Mouse (Mus musculus) forebrain, postnatal 0 days (tissue): Measurements from ENCODE around the gene Slc19a2. TPM values are rescaled to one million over a fixed set of nuclear protein-coding genes. Genes with fewer than 3 reads are reported as not detected.
"Not testable (repeated sequence)": the region's sequence is repeated elsewhere in the genome, so short reads cannot be mapped to it uniquely, and the experiment has no call there.

Source experiments
- ATAC-seq: fragments of 200-750 bp; cut with Nextera tagmentation; 2 replicates; pipeline ENCODE4 v1.8.0; 2017; ENCODE audit warnings: mild to moderate bottlenecking, moderate library complexity
- DNase-seq: peaks from one replicate; pipeline ENCODE4 v3.0.0-alpha.2; 2015
- H3K27ac ChIP-seq: fragments of 300-500 bp; sonication (generic); 2 replicates; pipeline ENCODE4 v1.5.1; 2014; ENCODE audit warnings: low read depth, mild to moderate bottlenecking, antibody characterized with exemption, low read length, moderate library complexity, mixed read lengths
- H3K27me3 ChIP-seq: fragments of 300-500 bp; sonication (generic); 2 replicates; pipeline ENCODE4 v1.6.1; 2014; ENCODE audit warnings: mild to moderate bottlenecking, low read length, mixed read lengths; ENCODE audit not compliant: insufficient read depth
- H3K36me3 ChIP-seq: fragments of 300-500 bp; sonication (generic); 2 replicates; pipeline ENCODE4 v1.6.1; 2014; ENCODE audit warnings: mild to moderate bottlenecking, moderate library complexity; ENCODE audit not compliant: insufficient read depth
- H3K4me1 ChIP-seq: fragments of 300-500 bp; sonication (generic); 2 replicates; pipeline ENCODE4 v1.6.1; 2014; ENCODE audit warnings: antibody characterized with exemption; ENCODE audit not compliant: insufficient read depth
- H3K4me2 ChIP-seq: fragments of 300-500 bp; sonication (generic); 2 replicates; pipeline ENCODE4 v1.6.1; 2014; ENCODE audit warnings: low read depth, mild to moderate bottlenecking, moderate library complexity
- H3K4me3 ChIP-seq: fragments of 300-500 bp; sonication (generic); 2 replicates; pipeline ENCODE4 v1.5.1; 2014; ENCODE audit warnings: low read depth, low read length, mixed read lengths
- H3K9ac ChIP-seq: fragments of 300-500 bp; sonication (generic); 2 replicates; pipeline ENCODE4 v1.6.1; 2014; ENCODE audit warnings: mild to moderate bottlenecking
- H3K9me3 ChIP-seq: fragments of 300-500 bp; sonication (generic); 2 replicates; pipeline ENCODE4 v1.6.1; 2016; ENCODE audit warnings: low read length
- CTCF ChIP-seq: sonication (generic); IDR thresholded peaks from 2 replicates; pipeline ENCODE4 v1.5.1; 2016; ENCODE audit warnings: antibody characterized with exemption, control low read depth, low read depth
- WGBS: fragments of 180-500 bp; shearing (Covaris S2); extraction: QIAGEN DNeasy Blood & Tissue Kit; methylation state at CpG from one replicate; pipeline ENCODE4 v1.1.7; 2014; 5-methylcytosine and 5-hydroxymethylcytosine counted together
- polyA plus RNA-seq: library from polyadenylated mRNA; unstranded; fragments of >200 nt; fragmentation: Nextera tagmentation; extraction: Ambion mirVana; gene quantifications from 2 replicates; pipeline ENCODE4 v1.2.1, GENCODE M21; 2015
- total RNA-seq: library from RNA; depleted of rRNA; stranded (reverse); fragments of >200 nt; gene quantifications from 2 replicates; pipeline ENCODE4 v1.2.3, GENCODE M21; 2014

The Slc19a2 gene
- total and polyA plus RNA-seq, 2 experiments from 2014 or later, result 7.5 to 16.6 TPM

GRCm38 (mm10) chr1:164215540-164215939, 33.3 kb upstream of the Slc19a2 start:
- Histone ChIP-seq H3K4me1 (no peaks in the 10 kb centered on the region), H3K27me3 (no peaks in the 10 kb centered on the region), H3K9ac (no peak overlapping the region), H3K9me3 (no peaks in the 10 kb centered on the region), H3K27ac (no peak overlapping the region), H3K4me3 (no peak overlapping the region), H3K36me3 (no peaks in the 10 kb centered on the region), H3K4me2 (no peak overlapping the region)
- DNase-seq (no peak), ATAC-seq (no peak)
- WGBS, result 61% methylated on average over 6 of the region's 6 CpGs
- TF ChIP-seq CTCF, result no peak

- Histone ChIP-seq H3K4me3 (no peak overlapping the region), H3K36me3 (no peaks in the 10 kb centered on the region), H3K9ac (no peak overlapping the region), H3K27ac (no peak overlapping the region), H3K4me2 (no peak overlapping the region), H3K9me3 (no peaks in the 10 kb centered on the region), H3K4me1 (no peaks in the 10 kb centered on the region), H3K27me3 (no peaks in the 10 kb centered on the region)
- no peak for TF ChIP-seq CTCF
- ATAC-seq, result no peak
- peak; percentile 11 for DNase-seq
- WGBS, result 28% methylated on average over 15 of the region's 15 CpGs
Observed at GRCm38 (mm10) chr1:164217791-164218685, 30.8 kb upstream of the Slc19a2 start.

DNA sequence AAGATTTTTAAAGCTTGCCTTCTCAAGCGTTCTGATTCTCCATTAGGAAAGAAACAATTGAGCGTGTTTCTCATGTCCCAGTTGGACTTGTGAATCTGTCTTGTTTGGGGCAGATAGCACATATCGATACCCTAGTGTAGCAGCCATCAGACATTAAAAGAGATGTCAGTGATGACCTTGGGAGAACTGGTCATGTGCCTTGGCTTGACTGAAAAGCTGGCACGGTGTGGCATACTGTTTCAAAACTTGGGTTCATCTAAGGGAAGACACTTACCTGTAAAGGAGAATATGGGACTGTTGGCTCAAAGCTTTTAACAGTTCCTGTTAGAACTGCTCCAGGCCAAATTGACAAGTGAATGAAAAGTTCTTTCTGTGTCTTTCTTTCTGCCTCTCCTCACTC, 28.6 kb upstream of the Slc19a2 start:
- 81% methylated on average over 4 of the region's 4 CpGs for WGBS
- no peak for ATAC-seq
- H3K36me3 ChIP-seq, result no peaks in the 10 kb centered on the region
- no peak overlapping the region for H3K9ac ChIP-seq
- no peak overlapping the region for H3K4me3 ChIP-seq
- H3K4me2 ChIP-seq, result no peak overlapping the region
- no peaks in the 10 kb centered on the region for H3K27me3 ChIP-seq
- TF ChIP-seq CTCF, result no peak
- H3K27ac ChIP-seq, result no peak overlapping the region
- no peak for DNase-seq
- no peaks in the 10 kb centered on the region for H3K4me1 ChIP-seq
- H3K9me3 ChIP-seq, result no peaks in the 10 kb centered on the region

- no peaks in the 10 kb centered on the region for H3K27me3 ChIP-seq
- no peaks in the 10 kb centered on the region for H3K36me3 ChIP-seq
- no peak overlapping the region for H3K9ac ChIP-seq
- no peak for DNase-seq
- no peak overlapping the region for H3K4me3 ChIP-seq
- TF ChIP-seq CTCF, result no peak
- no peak for ATAC-seq
- no peak overlapping the region for H3K27ac ChIP-seq
- no peak overlapping the region for H3K4me2 ChIP-seq
- no peaks in the 10 kb centered on the region for H3K4me1 ChIP-seq
- no peaks in the 10 kb centered on the region for H3K9me3 ChIP-seq
Observed at GRCm38 (mm10) chr1:164223089-164223488, 25.8 kb upstream of the Slc19a2 start.

DNA sequence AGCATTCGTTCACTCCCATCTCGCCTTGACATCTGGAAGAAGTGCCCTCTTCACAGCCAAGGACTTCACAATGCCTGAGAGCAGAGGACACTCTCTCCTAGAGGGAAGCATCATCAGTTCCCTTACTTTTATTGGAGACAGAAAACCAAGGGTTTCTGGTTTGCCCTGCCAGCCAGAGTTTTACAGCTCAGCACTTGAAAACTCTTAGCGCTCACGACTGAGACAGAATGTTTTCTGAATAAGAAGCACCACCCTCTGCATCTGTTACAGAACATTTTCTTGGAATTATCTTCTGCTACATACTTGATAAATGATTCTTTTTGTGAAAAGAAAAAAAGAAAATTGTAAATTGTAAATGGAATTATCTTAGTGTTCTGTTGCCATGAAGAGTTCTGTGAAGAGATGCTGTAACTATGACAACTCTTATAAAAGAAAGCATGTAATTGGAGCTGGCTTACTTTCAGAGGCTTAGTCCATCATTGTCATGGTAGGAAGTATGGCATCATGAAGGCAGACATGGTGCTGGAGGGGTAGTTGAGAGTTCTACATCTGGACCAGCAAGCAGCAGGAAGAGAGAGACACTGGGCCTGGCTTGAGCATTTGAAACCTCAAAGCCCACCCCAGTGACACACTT, 16.8 kb upstream of the Slc19a2 start:
- DNase-seq (peak; percentile 20), ATAC-seq (peak; percentile 83)
- H3K9me3 ChIP-seq, H3K27me3 ChIP-seq, H3K4me3 ChIP-seq, H3K9ac ChIP-seq, H3K36me3 ChIP-seq, H3K4me1 ChIP-seq, H3K4me2 ChIP-seq, H3K27ac ChIP-seq: not testable (repeated sequence)
- WGBS, result 50% methylated on average over 2 of the region's 4 CpGs

DNA sequence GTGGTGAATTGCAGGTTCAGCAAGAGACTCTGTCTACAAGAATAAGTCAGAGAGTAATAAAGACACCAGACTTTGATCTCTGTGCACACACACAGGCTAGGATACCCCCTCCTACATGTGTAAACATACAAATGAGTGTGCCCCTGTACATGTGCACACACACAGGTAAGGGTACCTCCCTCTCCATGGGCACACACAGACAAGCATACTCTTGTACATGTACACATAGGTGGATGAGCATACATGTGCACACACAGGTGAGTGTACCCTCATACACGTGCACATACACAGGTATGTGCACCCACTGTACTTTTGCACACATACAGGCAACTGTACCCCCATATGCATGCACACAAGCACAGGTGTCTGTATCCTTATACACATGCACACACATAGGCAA, 15.4 kb upstream of the Slc19a2 start:
- H3K27me3 ChIP-seq, result no peaks in the 10 kb centered on the region
- no peaks in the 10 kb centered on the region for H3K9me3 ChIP-seq
- WGBS, result 82% methylated on average over 1 of the region's 1 CpGs
- no peak overlapping the region for H3K27ac ChIP-seq
- H3K4me2 ChIP-seq, result no peak overlapping the region
- no peak for DNase-seq
- ATAC-seq, result no peak
- no peak overlapping the region for H3K9ac ChIP-seq
- no peaks in the 10 kb centered on the region for H3K36me3 ChIP-seq
- no peak overlapping the region for H3K4me3 ChIP-seq
- no peak for TF ChIP-seq CTCF
- no peaks in the 10 kb centered on the region for H3K4me1 ChIP-seq

DNA sequence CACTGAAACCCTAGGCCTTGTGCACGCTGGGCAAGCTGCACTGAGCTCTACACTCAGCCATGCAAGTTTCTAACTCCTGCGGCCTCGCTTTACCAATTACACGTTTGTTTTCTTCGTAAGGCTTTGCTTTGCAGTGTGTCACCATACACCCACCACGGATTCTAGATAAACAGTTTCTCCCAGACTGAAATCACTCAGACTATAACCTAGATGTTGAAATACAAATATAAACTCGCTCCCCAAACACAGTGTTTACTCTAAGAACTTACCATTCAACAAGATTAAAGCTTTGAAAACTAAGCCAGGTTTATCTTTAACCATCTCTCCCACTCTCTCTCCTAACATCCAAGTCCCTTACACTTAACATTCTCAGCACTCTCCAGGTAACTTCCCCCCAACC, 13.8 kb upstream of the Slc19a2 start:
- no peaks in the 10 kb centered on the region for H3K9me3 ChIP-seq
- no peak overlapping the region for H3K9ac ChIP-seq
- TF ChIP-seq CTCF, result no peak
- DNase-seq, result no peak
- WGBS, result 70% methylated on average over 7 of the region's 7 CpGs
- H3K36me3 ChIP-seq, result no peaks in the 10 kb centered on the region
- H3K27ac ChIP-seq, result no peak overlapping the region
- no peaks in the 10 kb centered on the region for H3K4me1 ChIP-seq
- no peak overlapping the region for H3K4me3 ChIP-seq
- no peak overlapping the region for H3K4me2 ChIP-seq
- no peak for ATAC-seq
- H3K27me3 ChIP-seq, result no peaks in the 10 kb centered on the region
